Mouse (Mus musculus) small intestine, adult 2 months (tissue): Measurements from ENCODE around the gene Cntnap2.

ENCODE experiments used
- CTCF ChIP-seq: fragments of 200-500 bp; IDR thresholded peaks from 2 replicates; pipeline ENCODE4 v1.5.1; 2012; ENCODE audit warnings: low read depth, mild to moderate bottlenecking, control low read depth, inconsistent platforms, low read length, moderate library complexity, mixed read lengths; ENCODE audit not compliant: insufficient replicate concordance, insufficient read length; ENCODE audit errors: extremely low read depth
- POLR2A ChIP-seq: fragments of 200-500 bp; IDR thresholded peaks from 2 replicates; pipeline ENCODE4 v1.6.1; 2012; ENCODE audit warnings: low read depth, mild to moderate bottlenecking, control low read depth, inconsistent platforms, low read length, moderate library complexity

DNA sequence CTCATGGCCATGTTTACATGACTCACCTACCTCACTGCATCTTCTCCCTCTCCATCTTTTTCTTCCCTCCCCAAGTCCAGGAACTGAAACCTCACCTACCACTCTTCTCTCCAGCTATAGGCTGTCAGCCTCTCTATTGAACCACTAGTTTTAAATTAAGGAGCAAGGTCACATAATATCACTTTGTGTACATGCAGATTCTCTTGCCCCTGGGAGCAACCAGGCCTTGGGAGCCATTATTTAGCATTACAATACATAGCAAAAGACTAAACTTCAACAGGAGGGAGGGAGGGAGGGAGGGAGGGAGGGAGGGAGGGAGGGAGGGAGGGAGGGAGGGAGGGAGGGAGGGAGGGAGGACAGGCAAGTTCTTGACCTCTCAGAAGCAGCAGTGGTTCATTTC is 2155.6 kb downstream of the Cntnap2 start:
- TF ChIP-seq POLR2A (no peak), CTCF (no peak)
